Mouse (Mus musculus) liver, postnatal 0 days (tissue): ENCODE data around the gene Ppfibp1. TPM values are rescaled to one million over a fixed set of nuclear protein-coding genes. Genes with fewer than 3 reads are reported as not detected.

Source experiments
- ATAC-seq: fragments of 200-750 bp; cut with Nextera tagmentation; 2 replicates; pipeline ENCODE4 v1.8.0; 2017; ENCODE audit warnings: mild to moderate bottlenecking, moderate library complexity
- DNase-seq: peaks from one replicate; pipeline ENCODE4 v3.0.0-alpha.2; 2016
- H3K27ac ChIP-seq: fragments of 300-500 bp; sonication (generic); 2 replicates; pipeline ENCODE4 v1.5.1; 2014; ENCODE audit warnings: antibody characterized with exemption, moderate library complexity, mild to moderate bottlenecking, low read depth
- H3K27me3 ChIP-seq: fragments of 300-500 bp; sonication (generic); 2 replicates; pipeline ENCODE4 v1.6.1; 2014; ENCODE audit warnings: low read length, control low read depth, mixed read lengths; ENCODE audit not compliant: insufficient read depth
- H3K36me3 ChIP-seq: fragments of 300-500 bp; sonication (generic); replicated peaks from 2 replicates; pipeline ENCODE4 v1.6.1; 2014; ENCODE audit warnings: mild to moderate bottlenecking, control low read depth, low read length, moderate library complexity, mixed read lengths; ENCODE audit not compliant: insufficient read depth
- H3K4me1 ChIP-seq: fragments of 300-500 bp; sonication (generic); 2 replicates; pipeline ENCODE4 v1.6.1; 2014; ENCODE audit warnings: antibody characterized with exemption, mild to moderate bottlenecking, control low read depth; ENCODE audit not compliant: insufficient read depth
- H3K4me2 ChIP-seq: fragments of 300-500 bp; sonication (generic); 2 replicates; pipeline ENCODE4 v1.6.1; 2014; ENCODE audit warnings: low read depth, mild to moderate bottlenecking, low read length, moderate library complexity, mixed read lengths
- H3K4me3 ChIP-seq: fragments of 300-500 bp; sonication (generic); 2 replicates; pipeline ENCODE4 v1.5.1; 2014; ENCODE audit warnings: low read depth, low read length
- H3K9ac ChIP-seq: fragments of 300-500 bp; sonication (generic); replicated peaks from 2 replicates; pipeline ENCODE4 v1.6.1; 2014; ENCODE audit warnings: mild to moderate bottlenecking, moderate library complexity
- H3K9me3 ChIP-seq: fragments of 300-500 bp; sonication (generic); 2 replicates; pipeline ENCODE4 v1.6.1; 2016; ENCODE audit warnings: mild to moderate bottlenecking, control low read depth, low read length, mixed read lengths
- CTCF ChIP-seq: sonication (generic); IDR thresholded peaks from 2 replicates; pipeline ENCODE4 v1.5.1; 2016; ENCODE audit warnings: antibody characterized with exemption, low read depth
- EP300 ChIP-seq: IDR thresholded peaks from 2 replicates; pipeline ENCODE4 v1.6.1; 2016; ENCODE audit warnings: antibody characterized with exemption, low read depth, mild to moderate bottlenecking
- whole genome bisulfite sequencing: fragments of 180-500 bp; shearing (Covaris S2); extraction: QIAGEN DNeasy Blood & Tissue Kit; methylation state at CpG from one replicate; pipeline ENCODE4 v1.1.7; 2014; ENCODE audit not compliant: insufficient replicate concordance; 5-methylcytosine and 5-hydroxymethylcytosine counted together
- polyA plus RNA-seq: library from polyadenylated mRNA; unstranded; fragments of >200 nt; fragmentation: Nextera tagmentation; extraction: Ambion mirVana; gene quantifications from 2 replicates; pipeline ENCODE4 v1.2.1, GENCODE M21; 2015

Gene Ppfibp1
- polyA plus RNA-seq, 1 experiment from 2014 or later: 11.3 TPM

DNA sequence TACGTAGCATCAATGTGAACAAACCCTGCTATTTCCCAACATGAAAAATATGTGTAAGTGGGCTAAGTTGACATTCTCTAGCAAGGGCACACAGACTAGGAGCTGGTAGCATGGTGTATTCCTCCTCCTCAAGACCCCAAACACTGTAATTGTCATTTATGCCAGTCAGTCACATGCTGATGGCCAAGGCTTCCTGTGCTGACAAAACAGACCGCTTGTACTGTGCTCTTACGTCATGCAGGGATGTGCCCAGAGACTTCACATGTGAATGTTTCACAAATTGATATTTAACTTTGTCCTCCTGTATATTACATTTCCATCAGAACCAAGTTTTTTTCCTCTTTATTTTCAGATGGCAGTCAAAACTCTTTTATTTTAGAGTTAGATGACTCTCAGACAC lies 29.1 kb downstream of the Ppfibp1 start:
- Histone ChIP-seq H3K4me2 (no peak overlapping the region), H3K27ac (peak overlapping the region; percentile 35), H3K4me3 (no peak overlapping the region), H3K36me3 (no peaks in the 10 kb centered on the region), H3K4me1 (peaks cover 26% of the 10 kb centered on the region), H3K27me3 (no peaks in the 10 kb centered on the region), H3K9me3 (no peaks in the 10 kb centered on the region), H3K9ac (no peak overlapping the region)
- WGBS: 64% methylated on average over 3 of the region's 3 CpGs
- ATAC-seq (peak; percentile 55; the same call in 1 of the 2 replicates), DNase-seq (no peak)
- TF ChIP-seq EP300: no peak
- TF ChIP-seq CTCF: no peak

GRCm38 (mm10) chr6:146918341-146918740 lies 30.1 kb downstream of the Ppfibp1 start:
- no peak for TF ChIP-seq EP300
- TF ChIP-seq CTCF: no peak
- no peaks in the 10 kb centered on the region for H3K36me3 ChIP-seq
- H3K4me1 ChIP-seq: peaks cover 17% of the 10 kb centered on the region
- H3K4me2 ChIP-seq: no peak overlapping the region
- H3K4me3 ChIP-seq: no peak overlapping the region
- H3K27me3 ChIP-seq: no peaks in the 10 kb centered on the region
- WGBS: 78% methylated on average over 6 of the region's 6 CpGs
- H3K9ac ChIP-seq: no peak overlapping the region
- no peaks in the 10 kb centered on the region for H3K9me3 ChIP-seq
- no peak for DNase-seq
- 0 out of 2 replicates have a peak overlapping the region, but pooled peaks have one; percentile 6 for H3K27ac ChIP-seq
- ATAC-seq: no peak

DNA sequence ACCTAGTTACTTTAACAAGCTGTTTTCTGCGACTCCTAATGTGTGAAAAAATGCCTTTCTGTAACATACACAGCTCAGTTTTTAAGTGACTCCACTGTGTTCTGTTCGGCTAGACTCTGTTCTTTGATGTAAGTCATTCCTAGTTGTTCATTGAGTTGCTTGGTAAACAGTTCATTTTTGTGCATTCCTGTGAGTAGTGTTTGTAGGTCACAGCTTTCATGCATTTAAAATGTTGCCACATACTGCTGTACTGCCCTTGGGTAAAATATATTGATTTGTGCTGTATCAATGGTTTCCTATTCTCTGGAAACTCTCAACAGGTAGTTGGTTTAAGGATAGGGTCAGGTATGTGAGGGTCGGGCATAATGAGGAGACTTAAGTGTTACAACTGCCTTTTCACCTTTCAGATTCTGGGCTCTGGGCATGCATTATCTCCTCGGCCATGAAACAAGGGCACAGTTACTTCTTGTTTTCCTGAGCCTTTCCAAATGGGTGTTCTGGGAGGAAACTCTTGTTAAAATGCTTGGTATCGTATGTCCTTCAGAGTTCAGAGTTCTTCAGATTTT lies 38.2 kb downstream of the Ppfibp1 start:
- peak overlapping the region; percentile 67 for H3K27ac ChIP-seq
- DNase-seq (no peak), ATAC-seq (peak; percentile 89)
- no peak overlapping the region for H3K4me3 ChIP-seq
- no peaks in the 10 kb centered on the region for H3K27me3 ChIP-seq
- WGBS: 57% methylated on average over 5 of the region's 5 CpGs
- no peak overlapping the region for H3K9ac ChIP-seq
- H3K4me2 ChIP-seq: peak overlapping the region; percentile 32; the same call in 1 of the 2 replicates
- TF ChIP-seq CTCF (no peak), EP300 (no peak)
- no peaks in the 10 kb centered on the region for H3K9me3 ChIP-seq
- H3K36me3 ChIP-seq: no peaks in the 10 kb centered on the region
- H3K4me1 ChIP-seq: peaks cover 17% of the 10 kb centered on the region

GRCm38 (mm10) chr6:146928108-146928507 lies 39.8 kb downstream of the Ppfibp1 start:
- Histone ChIP-seq H3K36me3 (no peaks in the 10 kb centered on the region), H3K9me3 (no peaks in the 10 kb centered on the region), H3K4me2 (no peak overlapping the region), H3K9ac (no peak overlapping the region), H3K4me1 (peaks cover 24% of the 10 kb centered on the region), H3K4me3 (no peak overlapping the region), H3K27ac (peak overlapping the region; percentile 53), H3K27me3 (no peaks in the 10 kb centered on the region)
- DNase-seq (no peak), ATAC-seq (no peak)
- WGBS: 39% methylated on average over 3 of the region's 3 CpGs
- TF ChIP-seq CTCF: no peak
- TF ChIP-seq EP300: no peak

GRCm38 (mm10) chr6:146929031-146929430 lies 40.7 kb downstream of the Ppfibp1 start:
- ATAC-seq (no peak), DNase-seq (no peak)
- 93% methylated on average over 2 of the region's 2 CpGs for WGBS
- TF ChIP-seq EP300: no peak
- TF ChIP-seq CTCF: no peak
- H3K27ac ChIP-seq: 0 out of 2 replicates have a peak overlapping the region, but pooled peaks have one; percentile 53
- H3K4me2 ChIP-seq: no peak overlapping the region
- H3K9ac ChIP-seq: no peak overlapping the region
- no peaks in the 10 kb centered on the region for H3K27me3 ChIP-seq
- peaks cover 26% of the 10 kb centered on the region for H3K4me1 ChIP-seq
- H3K36me3 ChIP-seq: no peaks in the 10 kb centered on the region
- H3K4me3 ChIP-seq: no peak overlapping the region
- no peaks in the 10 kb centered on the region for H3K9me3 ChIP-seq

GRCm38 (mm10) chr6:146933123-146933522 lies 44.8 kb downstream of the Ppfibp1 start:
- Histone ChIP-seq H3K4me3 (no peak overlapping the region), H3K4me1 (peaks cover 12% of the 10 kb centered on the region; the same call in 1 of the 2 replicates), H3K27me3 (no peaks in the 10 kb centered on the region), H3K9ac (no peak overlapping the region), H3K36me3 (no peaks in the 10 kb centered on the region), H3K9me3 (no peaks in the 10 kb centered on the region), H3K4me2 (no peak overlapping the region), H3K27ac (peak overlapping the region; percentile 71)
- TF ChIP-seq CTCF (no peak), EP300 (peak; percentile 70)
- ATAC-seq (peak; percentile 75), DNase-seq (no peak)
- WGBS: 38% methylated on average over 6 of the region's 6 CpGs
